ENCODE assay signal across 8 mouse cellular contexts in the genomic region with DNA sequence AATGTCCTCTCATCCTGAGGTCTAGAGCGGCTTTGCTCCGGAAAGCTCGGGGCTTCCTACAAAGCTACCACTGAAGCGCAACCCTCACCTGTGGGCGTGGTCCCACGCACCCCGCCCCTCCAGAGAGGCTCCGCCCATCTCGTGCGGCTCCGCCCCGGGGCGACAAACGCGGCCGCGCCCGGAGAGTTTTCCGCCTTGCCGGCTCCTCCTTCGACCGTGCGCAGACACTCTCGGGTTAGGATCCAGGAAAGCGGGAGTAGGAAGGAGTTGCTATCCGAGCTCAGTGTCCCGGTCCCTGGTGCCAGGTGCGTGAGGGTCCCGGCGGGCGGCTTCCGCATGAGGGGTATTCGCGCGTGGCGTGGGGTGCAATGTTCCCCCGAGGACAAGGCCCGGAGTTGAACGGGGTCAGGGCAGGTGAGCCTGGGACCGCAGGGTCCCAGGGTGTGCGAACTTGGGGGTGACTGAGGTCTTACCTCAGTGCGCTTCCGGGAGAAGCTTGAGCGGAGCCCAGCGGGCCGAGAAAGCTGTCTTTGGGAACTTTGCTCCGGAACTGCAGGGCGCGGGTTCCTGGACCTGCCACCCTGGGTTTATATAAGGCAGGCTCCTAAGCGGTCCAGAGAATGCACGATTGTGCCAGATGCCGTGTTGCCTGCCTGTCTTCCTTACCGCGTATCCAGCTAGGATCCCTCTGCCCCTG. TPM values are rescaled to one million over a fixed set of nuclear protein-coding genes. Genes with fewer than 3 reads are reported as not detected.
A peak's percentile ranks its signal among the peaks of the same experiment; 100 is the strongest.
DNase-seq lines count a peak whose midpoint lies in the region; ATAC-seq and TF ChIP-seq lines count a peak whose summit lies in the region.

A gene (plus strand): TSS at position 166 of the 697 bp plus-strand sequence.

- H3K4me2 ChIP-seq in heart, embryonic 14.5 days (ENCODE audit: low read length), result peak within 1 kb of the TSS; percentile 90
- H3K4me2 ChIP-seq in liver, postnatal 0 days (ENCODE audit: low read depth, low read length), result peak within 1 kb of the TSS; percentile 92
- peak within 1 kb of the TSS; percentile 86 for H3K4me2 ChIP-seq in neural tube, embryonic 13.5 days

- no peaks in the 10 kb centered on the region; the same call in 1 of the 2 replicates for H3K27me3 ChIP-seq in heart, embryonic 14.5 days (ENCODE audit: control insufficient read depth, insufficient read depth, low read length)
- no peaks in the 10 kb centered on the region for H3K27me3 ChIP-seq in liver, postnatal 0 days (ENCODE audit: insufficient read depth, low read length)
- H3K27me3 ChIP-seq in neural tube, embryonic 13.5 days, result peaks cover 58% of the 10 kb centered on the region

- TF ChIP-seq CTCF in liver, postnatal 0 days (IDR thresholded peaks at IDR 0.05; ENCODE audit: low read depth), result no peak

- TF ChIP-seq EP300 in liver, postnatal 0 days (IDR thresholded peaks at IDR 0.05; ENCODE audit: low read depth), result no peak

- peak within 1 kb of the TSS; percentile 82 for H3K9ac ChIP-seq in heart, embryonic 14.5 days (ENCODE audit: low read length)
- H3K9ac ChIP-seq in liver, postnatal 0 days (replicated peaks), result peak within 1 kb of the TSS; percentile 87
- peak within 1 kb of the TSS; percentile 63 for H3K9ac ChIP-seq in neural tube, embryonic 13.5 days

- peak; percentile 81 to 93 for DNase-seq in CD8-positive naive resting alpha-beta T cell, adult 2 months (ENCODE audit: low read depth in 2 of 2, low spot score in 2 of 2)
- peak; percentile 94 for DNase-seq in kidney, postnatal 10 days
- DNase-seq in liver, postnatal 0 days, result peak; percentile 92
- peak; percentile 93 for DNase-seq in testis, postnatal 10 days (ENCODE audit: low spot score)

- peaks cover 21% of the 10 kb centered on the region for H3K4me1 ChIP-seq in brown adipose tissue, adult 24 weeks (ENCODE audit: control insufficient read depth, insufficient read depth, insufficient read length, low read length)
- H3K4me1 ChIP-seq in heart, embryonic 14.5 days (ENCODE audit: control insufficient read depth in 2 of 2, insufficient read depth in 2 of 2, low read length in 2 of 2), result peaks cover 6 to 11% of the 10 kb centered on the region in 2 experiments; a peak in 3 of 4 replicates
- peaks cover 14% of the 10 kb centered on the region for H3K4me1 ChIP-seq in liver, postnatal 0 days (ENCODE audit: insufficient read depth)
- H3K4me1 ChIP-seq in neural tube, embryonic 13.5 days (replicated peaks), result peaks cover 14% of the 10 kb centered on the region

- H3K9me3 ChIP-seq in heart, embryonic 14.5 days (ENCODE audit: control insufficient read depth, low read length), result no peaks in the 10 kb centered on the region
- no peaks in the 10 kb centered on the region for H3K9me3 ChIP-seq in liver, postnatal 0 days (ENCODE audit: low read length)
- no peaks in the 10 kb centered on the region for H3K9me3 ChIP-seq in neural tube, embryonic 13.5 days

- under 1% methylated on average over 54 of the region's 54 CpGs for WGBS in heart, embryonic 14.5 days
- under 1% methylated on average over 53 of the region's 54 CpGs for WGBS in liver, postnatal 0 days (ENCODE audit: insufficient replicate concordance)
- WGBS in neural tube, embryonic 13.5 days, result under 1% methylated on average over 54 of the region's 54 CpGs

- H3K27ac ChIP-seq in brown adipose tissue, adult 24 weeks (replicated peaks; ENCODE audit: low read depth, low read length), result peak within 1 kb of the TSS; percentile 79
- peak within 1 kb of the TSS in 1 of 2 experiments; percentile 68; a peak in 3 of 4 replicates for H3K27ac ChIP-seq in heart, embryonic 14.5 days (replicated peaks in 1 of 2; ENCODE audit: control insufficient read depth in 1 of 2, insufficient read depth in 1 of 2, low read depth in 2 of 2, low read length in 2 of 2)
- H3K27ac ChIP-seq in liver, postnatal 0 days (ENCODE audit: low read depth), result peak within 1 kb of the TSS; percentile 64
- no peak within 1 kb of the TSS for H3K27ac ChIP-seq in neural tube, embryonic 13.5 days (replicated peaks)

- peak; percentile 95 for ATAC-seq in erythroid progenitor cell, adult 5-6 weeks (replicated peaks; ENCODE audit: low FRiP score, poor library complexity, severe bottlenecking)
- ATAC-seq in heart, embryonic 14.5 days (ENCODE audit: insufficient number of reproducible peaks, insufficient read depth, low FRiP score, low read depth), result peak; percentile 78
- peak; percentile 94 for ATAC-seq in liver, postnatal 0 days
- ATAC-seq in neural tube, embryonic 13.5 days (ENCODE audit: low read depth), result peak; percentile 63; the same call in 1 of the 2 replicates

- peak within 1 kb of the TSS; percentile 94 for H3K4me3 ChIP-seq in brown adipose tissue, adult 24 weeks (ENCODE audit: insufficient read depth, low read depth, low read length)
- peak within 1 kb of the TSS; percentile 73 to 87 for H3K4me3 ChIP-seq in heart, embryonic 14.5 days (ENCODE audit: control insufficient read depth in 1 of 2, insufficient read depth in 1 of 2, low read depth in 1 of 2, low read length in 2 of 2)
- H3K4me3 ChIP-seq in liver, postnatal 0 days (ENCODE audit: low read depth, low read length), result peak within 1 kb of the TSS; percentile 92
- peak within 1 kb of the TSS; percentile 52 for H3K4me3 ChIP-seq in neural tube, embryonic 13.5 days

- H3K36me3 ChIP-seq in heart, embryonic 14.5 days (ENCODE audit: control insufficient read depth, insufficient read depth, low read length), result no peaks in the 10 kb centered on the region
- H3K36me3 ChIP-seq in liver, postnatal 0 days (replicated peaks; ENCODE audit: insufficient read depth, low read length), result no peaks in the 10 kb centered on the region
- no peaks in the 10 kb centered on the region for H3K36me3 ChIP-seq in neural tube, embryonic 13.5 days

RNA-seq across cellular contexts. Expression of the gene that starts here (rescaled TPM):
- 33.6 and 35.3 TPM in 2 replicates for polyA plus RNA-seq in brown adipose tissue, adult 24 weeks (2012; ENCODE audit: insufficient read depth, insufficient read length, missing spikeins)
- 12.3 and 26.0 TPM in 2 replicates for total RNA-seq in erythroid progenitor cell, adult 5-6 weeks (2015; ENCODE audit: low replicate concordance)
- 2.1 and 5.1 TPM in 2 replicates for total RNA-seq in erythroid progenitor cell, adult 5-6 weeks (2017; ENCODE audit: low replicate concordance)
- 29.4 and 30.2 TPM in 2 replicates for polyA plus RNA-seq in heart, embryonic 14.5 days (2014; fragmentation: Nextera tagmentation; extraction: Ambion mirVana)
- polyA plus RNA-seq in liver, postnatal 0 days (2015; fragmentation: Nextera tagmentation; extraction: Ambion mirVana), result 13.1 and 13.9 TPM in 2 replicates
- polyA plus RNA-seq in neural tube, embryonic 13.5 days (2015; fragmentation: Nextera tagmentation; extraction: Ambion mirVana), result 3.1 and 3.7 TPM in 2 replicates
